Mouse (Mus musculus) erythroid progenitor cell, adult 5-6 weeks (primary cell): ENCODE results near the gene Gm6904. TPM values are rescaled to one million over a fixed set of nuclear protein-coding genes. Genes with fewer than 3 reads are reported as not detected.

Source experiments
- total RNA-seq, 2 experiments: library from RNA; stranded (forward) in 1 of 2; stranded (reverse) in 1 of 2; fragments of 150-400 nt in 1 of 2; fragments of 186-747, 209-891 nt in 1 of 2; gene quantifications; 2 replicates each; pipeline versions ENCODE4 v1.2.3 to v1.2.4; 2015 to 2017; ENCODE audit warnings: low replicate concordance in 2 of 2

Gm6904 gene
- total RNA-seq, 2 experiments from 2014 or later = not detected

Other genes starting within 250 kb of the Gm6904 start
- gene 1700129C05Rik, start 117.3 kb downstream of the Gm6904 start, total RNA-seq (2015; ENCODE audit: low replicate concordance) = not detected in 2 replicates
- not detected in 2 replicates for gene 1700129C05Rik, start 117.3 kb downstream of the Gm6904 start, total RNA-seq (2017; ENCODE audit: low replicate concordance)
- not detected in 2 replicates for gene Gm5142, start 81.5 kb downstream of the Gm6904 start, total RNA-seq (2015; ENCODE audit: low replicate concordance)
- not detected in 2 replicates for gene Gm5142, start 81.5 kb downstream of the Gm6904 start, total RNA-seq (2017; ENCODE audit: low replicate concordance)
- 9.7 and 13.0 TPM in 2 replicates for gene Rcbtb1, start 59.0 kb downstream of the Gm6904 start, total RNA-seq (2015; ENCODE audit: low replicate concordance)
- 7.6 and 10.8 TPM in 2 replicates for gene Rcbtb1, start 59.0 kb downstream of the Gm6904 start, total RNA-seq (2017; ENCODE audit: low replicate concordance)
- gene Phf11a, start 37.3 kb upstream of the Gm6904 start, total RNA-seq (2015; ENCODE audit: low replicate concordance) = 6.5 TPM in 1 of 2 replicates, not detected in the other
- gene Phf11a, start 37.3 kb upstream of the Gm6904 start, total RNA-seq (2017; ENCODE audit: low replicate concordance) = not detected in 2 replicates
- gene Phf11b, start 81.1 kb upstream of the Gm6904 start, total RNA-seq (2015; ENCODE audit: low replicate concordance) = 5.0 and 10.5 TPM in 2 replicates
- gene Phf11b, start 81.1 kb upstream of the Gm6904 start, total RNA-seq (2017; ENCODE audit: low replicate concordance) = 2.6 and 3.9 TPM in 2 replicates
- gene Phf11d, start 105.3 kb upstream of the Gm6904 start, total RNA-seq (2015; ENCODE audit: low replicate concordance) = 3.2 TPM in 1 of 2 replicates, not detected in the other
- gene Phf11d, start 105.3 kb upstream of the Gm6904 start, total RNA-seq (2017; ENCODE audit: low replicate concordance) = 2.7 and 3.1 TPM in 2 replicates
- 4.6 and 5.8 TPM in 2 replicates for gene Phf11c, start 135.2 kb upstream of the Gm6904 start, total RNA-seq (2015; ENCODE audit: low replicate concordance)
- 3.0 and 9.0 TPM in 2 replicates for gene Phf11c, start 135.2 kb upstream of the Gm6904 start, total RNA-seq (2017; ENCODE audit: low replicate concordance)
- 31.0 and 37.5 TPM in 2 replicates for gene Setdb2, start 180.7 kb upstream of the Gm6904 start, total RNA-seq (2015; ENCODE audit: low replicate concordance)
- 16.6 and 26.7 TPM in 2 replicates for gene Setdb2, start 180.7 kb upstream of the Gm6904 start, total RNA-seq (2017; ENCODE audit: low replicate concordance)
- gene Cab39l, start 180.8 kb upstream of the Gm6904 start, total RNA-seq (2015; ENCODE audit: low replicate concordance) = 18.4 and 28.1 TPM in 2 replicates
- 17.4 and 31.6 TPM in 2 replicates for gene Cab39l, start 180.8 kb upstream of the Gm6904 start, total RNA-seq (2017; ENCODE audit: low replicate concordance)